Mouse (Mus musculus): ENCODE measurements around the gene Otud7a. TPM values are rescaled to one million over a fixed set of nuclear protein-coding genes. Genes with fewer than 3 reads are reported as not detected.
A peak's percentile ranks its signal among the peaks of the same experiment; 100 is the strongest.

The Otud7a gene
- polyA plus RNA-seq, 1 experiment from 2014 or later, result not detected

- Histone ChIP-seq H3K27ac (no peak overlapping the region), H3K9me3 (no peaks in the 10 kb centered on the region), H3K4me3 (no peak overlapping the region), H3K27me3 (ENCODE audit: insufficient read depth, poor library complexity, severe bottlenecking) (0 out of 2 replicates have a peak, but pooled peaks cover 4% of the 10 kb centered on the region), H3K36me3 (no peaks in the 10 kb centered on the region), H3K4me1 (no peaks in the 10 kb centered on the region)
- no peak for DNase-seq (ENCODE audit: low spot score)
- WGBS, result 61% methylated on average over 5 of the region's 5 CpGs
Observed at GRCm38 (mm10) chr7:63768398-63769029, 324.0 kb downstream of the Otud7a start.

- DNase-seq (ENCODE audit: low spot score), result no peak
- H3K4me3 ChIP-seq, result no peak overlapping the region
- WGBS, result 90% methylated on average over 1 of the region's 1 CpGs
- H3K27me3 ChIP-seq (ENCODE audit: insufficient read depth, poor library complexity, severe bottlenecking), result no peaks in the 10 kb centered on the region
- H3K27ac ChIP-seq, result no peak overlapping the region
- no peaks in the 10 kb centered on the region for H3K36me3 ChIP-seq
- H3K4me1 ChIP-seq, result no peaks in the 10 kb centered on the region
- H3K9me3 ChIP-seq, result no peaks in the 10 kb centered on the region
Observed at GRCm38 (mm10) chr7:63773268-63773667, 328.7 kb downstream of the Otud7a start.

GRCm38 (mm10) chr7:63774291-63774690 is 329.7 kb downstream of the Otud7a start:
- DNase-seq (ENCODE audit: low spot score), result no peak

GRCm38 (mm10) chr7:63777328-63777727 is 332.8 kb downstream of the Otud7a start:
- no peaks in the 10 kb centered on the region for H3K36me3 ChIP-seq
- H3K27ac ChIP-seq, result no peak overlapping the region
- no peaks in the 10 kb centered on the region for H3K4me1 ChIP-seq
- no peaks in the 10 kb centered on the region for H3K27me3 ChIP-seq (ENCODE audit: insufficient read depth, poor library complexity, severe bottlenecking)
- no peak for DNase-seq (ENCODE audit: low spot score)
- 86% methylated on average over 4 of the region's 4 CpGs for WGBS
- no peaks in the 10 kb centered on the region for H3K9me3 ChIP-seq
- no peak overlapping the region for H3K4me3 ChIP-seq

More at GRCm38 (mm10) chr7:63774291-63774690, 329.7 kb downstream of the Otud7a start:
- WGBS, result 90% methylated on average over 1 of the region's 1 CpGs
- Histone ChIP-seq H3K27me3 (ENCODE audit: insufficient read depth, poor library complexity, severe bottlenecking) (no peaks in the 10 kb centered on the region), H3K4me3 (no peak overlapping the region), H3K4me1 (no peaks in the 10 kb centered on the region), H3K27ac (no peak overlapping the region), H3K36me3 (no peaks in the 10 kb centered on the region), H3K9me3 (no peaks in the 10 kb centered on the region)

GRCm38 (mm10) chr7:63780821-63781220 is 336.3 kb downstream of the Otud7a start:
- Histone ChIP-seq H3K27ac (no peak overlapping the region), H3K36me3 (no peaks in the 10 kb centered on the region), H3K4me3 (no peak overlapping the region), H3K4me1 (no peaks in the 10 kb centered on the region), H3K9me3 (no peaks in the 10 kb centered on the region), H3K27me3 (ENCODE audit: insufficient read depth, poor library complexity, severe bottlenecking) (no peaks in the 10 kb centered on the region)
- DNase-seq (ENCODE audit: low spot score), result no peak
- WGBS, result 88% methylated on average over 3 of the region's 3 CpGs

GRCm38 (mm10) chr7:63789743-63790142 is 345.2 kb downstream of the Otud7a start:
- Histone ChIP-seq H3K4me3 (no peak overlapping the region), H3K36me3 (no peaks in the 10 kb centered on the region), H3K27ac (no peak overlapping the region), H3K4me1 (no peaks in the 10 kb centered on the region), H3K9me3 (no peaks in the 10 kb centered on the region), H3K27me3 (ENCODE audit: insufficient read depth, poor library complexity, severe bottlenecking) (no peaks in the 10 kb centered on the region)
- 88% methylated on average over 5 of the region's 5 CpGs for WGBS
- DNase-seq (ENCODE audit: low spot score), result no peak

GRCm38 (mm10) chr7:63796001-63796632 is 351.6 kb downstream of the Otud7a start:
- Histone ChIP-seq H3K4me3 (no peak overlapping the region), H3K4me1 (no peaks in the 10 kb centered on the region), H3K27me3 (ENCODE audit: insufficient read depth, poor library complexity, severe bottlenecking) (no peaks in the 10 kb centered on the region), H3K27ac (no peak overlapping the region), H3K36me3 (no peaks in the 10 kb centered on the region), H3K9me3 (no peaks in the 10 kb centered on the region)
- DNase-seq (ENCODE audit: low spot score), result no peak
- WGBS, result 19% methylated on average over 8 of the region's 8 CpGs

- Histone ChIP-seq H3K36me3 (no peaks in the 10 kb centered on the region), H3K27ac (no peak overlapping the region), H3K27me3 (ENCODE audit: insufficient read depth, poor library complexity, severe bottlenecking) (no peaks in the 10 kb centered on the region), H3K9me3 (0 out of 2 replicates have a peak, but pooled peaks cover 5% of the 10 kb centered on the region), H3K4me1 (no peaks in the 10 kb centered on the region), H3K4me3 (no peak overlapping the region)
- WGBS, result 80% methylated on average over 3 of the region's 3 CpGs
- peak; percentile 9 for DNase-seq (ENCODE audit: low spot score)
Observed at GRCm38 (mm10) chr7:63798446-63798845, 353.9 kb downstream of the Otud7a start.

- WGBS, result 86% methylated on average over 7 of the region's 7 CpGs
- no peaks in the 10 kb centered on the region for H3K27me3 ChIP-seq (ENCODE audit: insufficient read depth, poor library complexity, severe bottlenecking)
- no peak overlapping the region for H3K4me3 ChIP-seq
- H3K9me3 ChIP-seq, result 0 out of 2 replicates have a peak, but pooled peaks cover 5% of the 10 kb centered on the region
- H3K4me1 ChIP-seq, result no peaks in the 10 kb centered on the region
- DNase-seq (ENCODE audit: low spot score), result no peak
- H3K27ac ChIP-seq, result no peak overlapping the region
- no peaks in the 10 kb centered on the region for H3K36me3 ChIP-seq
Observed at GRCm38 (mm10) chr7:63799304-63799703, 354.8 kb downstream of the Otud7a start.

- H3K27me3 ChIP-seq (ENCODE audit: insufficient read depth, poor library complexity, severe bottlenecking), result no peaks in the 10 kb centered on the region
- H3K4me1 ChIP-seq, result no peaks in the 10 kb centered on the region
- H3K36me3 ChIP-seq, result no peaks in the 10 kb centered on the region
- no peak for DNase-seq (ENCODE audit: low spot score)
- H3K27ac ChIP-seq, result no peak overlapping the region
- no peak overlapping the region for H3K4me3 ChIP-seq
- WGBS, result 85% methylated on average over 21 of the region's 21 CpGs
- 0 out of 2 replicates have a peak, but pooled peaks cover 5% of the 10 kb centered on the region for H3K9me3 ChIP-seq
Observed at GRCm38 (mm10) chr7:63802751-63803150, 358.2 kb downstream of the Otud7a start.

Other genes starting within 250 kb of the Otud7a start
- 1.3 and 1.7 TPM in 2 replicates for gene Chrna7, start 232.2 kb upstream of the Otud7a start, polyA plus RNA-seq (2016; fragmentation: Nextera tagmentation; extraction: Ambion mirVana)

Measured in heart, embryonic 10.5 days (tissue).